Mouse (Mus musculus) liver, postnatal 0 days (tissue): Measurements from ENCODE around the gene Ppm1b.

ENCODE experiments used
- CTCF ChIP-seq: sonication (generic); IDR thresholded peaks from 2 replicates; pipeline ENCODE4 v1.5.1; 2016; ENCODE audit warnings: antibody characterized with exemption, low read depth
- EP300 ChIP-seq: IDR thresholded peaks from 2 replicates; pipeline ENCODE4 v1.6.1; 2016; ENCODE audit warnings: antibody characterized with exemption, low read depth, mild to moderate bottlenecking

DNA sequence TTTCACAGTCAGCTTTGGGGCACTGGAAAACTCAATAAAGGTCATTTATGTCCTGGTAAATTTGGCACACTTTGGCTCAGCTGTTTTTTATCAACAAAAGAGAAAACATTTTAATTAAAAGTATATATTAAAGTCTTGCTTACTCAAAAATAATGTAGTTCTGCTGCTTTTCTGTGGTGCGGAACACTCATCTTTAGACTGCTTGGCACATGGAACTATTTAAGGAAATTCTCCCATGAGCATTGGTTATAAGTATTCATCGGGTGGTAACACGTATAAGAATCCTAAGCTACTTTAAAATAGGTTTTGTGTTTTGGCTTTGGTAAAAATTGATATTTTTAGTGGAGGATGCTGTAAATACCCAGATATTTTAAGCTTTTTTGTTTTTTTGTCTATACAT lies 58.1 kb downstream of the Ppm1b start:
- TF ChIP-seq CTCF (no peak), EP300 (no peak)
